Mouse (Mus musculus) left cerebral cortex, adult 2 months (tissue): ENCODE measurements around the gene Spata1. TPM values are rescaled to one million over a fixed set of nuclear protein-coding genes. Genes with fewer than 3 reads are reported as not detected.
A peak's percentile ranks its signal among the peaks of the same experiment; 100 is the strongest.

Experiments used
- DNase-seq, 2 experiments: peaks; one replicate each; pipeline ENCODE4 v3.0.0; 2021 to 2022; ENCODE audit warnings: low spot score in 2 of 2, mixed read lengths in 1 of 2; ENCODE audit errors: extremely low spot score in 1 of 2
- H3K27ac ChIP-seq: fragments of 200-600 bp; 2 replicates; pipeline ENCODE4 v1.8.1; 2022
- H3K4me3 ChIP-seq: fragments of 200-600 bp; 2 replicates; pipeline ENCODE4 v1.8.1; 2022
- CTCF ChIP-seq: fragments of 200-600 bp; IDR thresholded peaks from 2 replicates; pipeline ENCODE4 v1.8.1; 2022; ENCODE audit warnings: antibody characterized with exemption, mild to moderate bottlenecking, moderate library complexity
- intact Hi-C: fragments of 180-260 bp; cut with DNase I; formaldehyde crosslinking; loops from one replicate; pipeline ENCODE4 v1.15.1; 2025
- long read RNA-seq, 2 experiments: library from polyadenylated mRNA; stranded (forward); transcript quantifications; one replicate each; pipeline ENCODE4 v2.0.0; 2021; ENCODE audit warnings: borderline mapping rate in 2 of 2
- total RNA-seq, 2 experiments: library from RNA; stranded (reverse); gene quantifications; 2 replicates each; pipeline ENCODE4 v1.2.3; 2021

Spata1 gene
- total RNA-seq: 1 to 10 TPM; 3.2 to 3.7 TPM
- long read RNA-seq, experiment 1: 0 reads
- long read RNA-seq, experiment 2: 0 reads

- peak within 1 kb of the TSS; percentile 73 for H3K27ac ChIP-seq
- TF ChIP-seq CTCF: no peak
- peak; percentile 59 to 76 for DNase-seq
- intact Hi-C loops: loop anchor here (10.0 kb wide), 1 partner anchor 315 kb away; no protein-coding TSS in a partner anchor
- H3K4me3 ChIP-seq: peak within 1 kb of the TSS; percentile 54
Measured at GRCm38 (mm10) chr3:146499431-146500002, at the start of gene Spata1, which contains the start of gene Gng5. TSS of gene Spata1 (minus strand) at chr3:146499753. TSS of gene Gng5 (plus strand) at chr3:146499807.

DNA sequence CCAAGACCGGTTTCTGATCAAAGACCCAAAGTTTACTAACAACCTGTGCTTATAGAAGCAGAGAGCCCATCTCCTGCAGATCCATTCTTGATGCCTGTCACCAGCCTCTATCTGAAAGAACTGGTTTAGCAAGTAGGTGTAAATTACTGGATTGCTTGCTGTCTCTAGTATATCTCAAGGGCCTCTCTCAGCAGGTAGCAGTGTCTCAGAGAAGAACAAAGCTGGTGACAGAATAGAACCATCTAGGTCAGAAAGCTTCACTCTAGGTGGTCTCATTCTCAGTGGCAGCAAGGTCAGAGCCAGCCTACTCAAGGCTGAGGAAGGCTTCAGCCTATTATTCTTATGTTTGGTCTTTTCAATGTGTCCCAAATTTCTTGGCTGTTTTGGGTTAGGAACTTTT is 44.1 kb upstream of the Spata1 start:
- no peak for TF ChIP-seq CTCF
- DNase-seq: no peak
- intact Hi-C loops: no loop called here
- H3K27ac ChIP-seq: no peak overlapping the region
- H3K4me3 ChIP-seq: no peak overlapping the region

DNA sequence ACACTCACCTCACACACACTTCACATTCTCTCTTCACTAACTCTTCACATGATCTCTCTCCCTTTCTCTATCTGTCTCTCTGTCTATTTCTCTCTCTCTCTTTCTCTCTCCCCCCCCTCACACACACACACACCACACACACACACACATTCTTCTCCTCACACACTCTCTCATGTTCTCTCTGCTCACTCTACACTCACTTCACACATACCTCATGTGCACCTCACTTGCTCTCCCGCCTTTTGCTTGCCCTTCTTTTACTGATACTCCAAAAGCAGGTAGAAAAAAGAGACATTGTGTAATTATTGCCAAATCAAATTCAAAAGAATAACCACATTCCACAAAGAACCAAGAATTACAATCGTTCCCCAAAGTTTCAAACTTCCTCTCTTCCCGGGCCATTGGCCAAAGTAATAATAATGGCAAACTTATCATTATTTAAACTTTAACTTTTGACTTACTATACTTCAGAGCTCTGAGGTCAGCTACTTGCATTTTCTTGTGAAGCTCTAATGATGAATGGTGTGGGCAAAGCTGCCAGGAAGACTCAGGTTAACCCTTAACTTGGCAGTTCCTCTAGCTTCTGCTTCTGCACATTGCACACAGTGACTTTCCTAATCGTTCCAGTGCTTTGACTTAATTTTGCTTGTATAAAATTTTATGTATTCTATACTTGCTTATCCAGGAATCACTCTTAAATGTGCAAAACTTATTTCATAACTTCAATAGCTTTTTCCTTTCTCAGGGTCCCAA is 41.1 kb upstream of the Spata1 start:
- no peak overlapping the region for H3K27ac ChIP-seq
- no peak for DNase-seq
- intact Hi-C loops: no loop called here
- TF ChIP-seq CTCF: no peak
- no peak overlapping the region for H3K4me3 ChIP-seq

DNA sequence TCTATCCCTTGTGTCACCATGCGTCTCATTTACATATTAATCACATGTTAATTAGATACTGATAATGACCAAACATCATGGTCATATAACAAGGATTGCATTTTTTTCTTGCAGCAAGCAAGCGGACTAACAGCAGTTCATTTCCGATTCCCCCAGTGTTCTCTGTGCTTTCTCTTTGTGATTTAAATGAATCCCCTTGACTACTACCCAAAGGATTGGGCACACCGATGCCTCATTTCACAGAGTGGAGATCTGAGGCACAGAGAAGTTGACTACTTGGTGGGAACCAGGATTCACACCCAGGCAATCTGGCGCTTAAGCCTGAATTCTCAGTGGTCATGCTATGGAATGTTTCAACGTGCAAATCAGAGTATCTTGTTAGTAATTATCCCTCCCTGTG is 35.4 kb upstream of the Spata1 start:
- Histone ChIP-seq H3K27ac (no peak overlapping the region), H3K4me3 (no peak overlapping the region)
- intact Hi-C loops: no loop called here
- TF ChIP-seq CTCF: no peak
- DNase-seq: no peak

DNA sequence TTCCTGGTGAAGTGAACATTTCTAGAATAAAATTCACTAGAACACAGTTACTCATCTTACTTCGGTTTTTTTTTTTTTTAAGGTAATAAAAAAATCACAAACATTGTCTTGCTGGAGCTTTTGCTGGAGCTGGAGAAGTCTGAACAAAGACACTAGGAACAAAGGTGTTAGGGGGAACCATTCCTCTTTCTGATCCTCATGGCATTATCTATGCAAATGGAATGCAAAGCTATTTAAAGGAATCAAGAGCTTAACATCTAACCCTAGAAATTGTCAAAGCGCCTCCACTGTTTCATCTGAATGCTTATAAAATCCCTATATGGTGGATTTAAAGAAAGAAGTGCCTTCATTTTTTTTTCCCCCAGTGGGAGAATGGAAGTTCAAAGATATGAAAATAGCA is 28.8 kb upstream of the Spata1 start:
- no peak for TF ChIP-seq CTCF
- no peak overlapping the region for H3K27ac ChIP-seq
- intact Hi-C loops: no loop called here
- DNase-seq: no peak
- no peak overlapping the region for H3K4me3 ChIP-seq

- Histone ChIP-seq H3K4me3 (peak overlapping the region; percentile 98), H3K27ac (peak overlapping the region; percentile 96)
- intact Hi-C loops: loop anchor here (1.0 to 5.0 kb wide), 3 partner anchors 177 to 292 kb away; no protein-coding TSS in a partner anchor
- no peak for DNase-seq
- TF ChIP-seq CTCF: no peak
Measured at GRCm38 (mm10) chr3:146521652-146522020, 22.1 kb upstream of the Spata1 start.

DNA sequence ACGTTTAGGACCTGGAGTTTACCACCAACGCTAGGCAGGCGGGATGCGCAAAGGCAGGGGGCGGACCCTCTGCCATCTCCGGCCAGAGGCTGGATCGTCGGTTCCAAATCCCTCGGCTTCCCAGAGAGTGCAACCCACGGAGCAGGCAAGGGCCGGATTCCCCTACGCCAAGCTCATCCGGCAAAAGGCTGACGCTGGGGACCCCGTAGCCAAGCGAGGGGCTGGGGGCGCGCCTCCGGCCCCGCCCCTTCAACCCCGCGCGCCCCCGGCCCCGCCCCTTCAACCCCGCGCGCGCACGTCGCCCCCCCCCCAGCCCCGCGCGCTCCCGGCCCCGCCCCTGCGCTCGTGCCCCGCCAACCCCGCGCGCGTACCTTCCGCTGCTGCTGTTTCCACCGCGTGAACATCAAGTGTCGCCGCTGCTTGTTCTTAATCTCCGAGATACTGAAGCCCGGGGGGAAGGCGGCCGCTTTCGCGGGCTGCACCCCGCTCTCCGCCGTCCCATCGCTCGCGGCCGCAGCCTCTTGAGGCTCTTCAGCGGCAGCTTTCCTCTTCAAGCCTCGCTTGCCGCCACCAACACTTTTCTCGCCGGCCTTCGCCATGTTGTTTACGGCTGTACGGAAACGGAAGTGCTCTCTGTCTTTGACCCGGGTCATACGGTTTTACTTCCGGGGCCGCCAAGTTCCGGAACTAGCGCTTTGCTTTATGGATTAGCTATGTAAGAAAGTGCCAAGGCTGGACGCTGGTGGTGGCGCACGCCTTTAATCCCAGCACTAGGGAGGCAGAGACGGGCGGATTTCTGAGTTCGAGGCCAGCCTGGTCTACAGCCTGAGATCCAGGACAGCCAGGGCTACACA is 21.5 kb upstream of the Spata1 start, which contains the start of gene Rpf1:
TSS of gene Rpf1 (minus strand) at position 632 of the 854 bp plus-strand sequence.
- H3K27ac ChIP-seq: peak within 1 kb of the TSS; percentile 96

DNA sequence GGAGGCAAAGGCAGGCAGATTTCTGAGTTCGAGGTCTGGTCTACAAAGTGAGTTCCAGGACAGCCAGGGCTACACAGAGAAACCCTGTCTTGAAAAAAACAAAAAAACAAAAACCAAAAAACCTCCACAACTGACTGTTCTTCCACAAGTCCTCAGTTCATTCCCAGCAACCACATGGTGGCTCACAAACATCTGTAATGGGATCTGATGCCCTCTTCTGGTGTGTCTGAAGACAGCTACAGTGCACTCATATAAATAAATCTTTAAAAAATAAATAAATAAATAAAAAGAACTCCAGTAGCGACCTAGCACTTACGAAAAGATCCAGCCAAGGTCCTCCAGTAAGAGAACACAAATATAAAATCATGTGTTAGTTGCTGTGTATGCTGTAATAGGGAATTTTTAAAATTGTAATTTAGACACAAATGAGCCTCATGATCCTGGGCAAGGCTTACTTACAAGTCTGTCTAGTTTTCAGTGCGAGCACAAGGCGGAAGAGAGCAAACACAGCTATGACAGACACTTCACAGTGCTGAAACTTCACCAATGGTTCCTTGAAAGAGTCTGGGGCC is 20.8 kb upstream of the Spata1 start:
- DNase-seq: no peak
- H3K4me3 ChIP-seq: peak overlapping the region; percentile 98
- intact Hi-C loops: loop anchor here (1.0 to 5.0 kb wide), 3 partner anchors 176 to 250 kb away; no protein-coding TSS in a partner anchor
- H3K27ac ChIP-seq: peak overlapping the region; percentile 96
- peak; percentile 53 for TF ChIP-seq CTCF

More for the DNA sequence above, 21.5 kb upstream of the Spata1 start, which contains the start of gene Rpf1:
- intact Hi-C loops: loop anchor here (1.0 to 5.0 kb wide), 4 partner anchors 176 to 292 kb away; no protein-coding TSS in a partner anchor
- no peak for TF ChIP-seq CTCF
- H3K4me3 ChIP-seq: peak within 1 kb of the TSS; percentile 98
- DNase-seq: peak; percentile 87 to 89

DNA sequence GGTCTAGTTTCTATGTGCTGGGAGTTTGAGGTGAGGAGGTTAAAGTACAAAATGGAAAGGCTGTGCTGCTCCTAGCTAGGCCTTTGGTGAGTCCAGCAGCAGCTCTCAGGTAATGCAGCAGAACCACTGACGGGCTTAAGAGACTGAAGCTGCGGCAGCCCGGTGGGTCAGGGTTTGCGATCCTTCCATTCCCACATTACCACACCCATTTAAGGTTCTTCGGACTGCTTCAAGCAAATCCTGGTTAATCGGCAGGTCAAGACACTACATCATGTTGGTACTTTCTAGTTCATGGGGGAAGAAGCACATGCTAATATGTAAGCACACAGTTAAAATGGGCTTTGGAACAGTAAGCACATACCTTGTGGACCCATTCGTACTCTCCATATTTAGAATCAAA is 7.2 kb upstream of the Spata1 start:
- intact Hi-C loops: loop anchor here (5.0 to 10.0 kb wide), 2 partner anchors 322 to 436 kb away; no protein-coding TSS in a partner anchor
- no peak for TF ChIP-seq CTCF
- Histone ChIP-seq H3K4me3 (no peak overlapping the region), H3K27ac (no peak overlapping the region)
- no peak for DNase-seq

- no peak for DNase-seq
- no peak overlapping the region for H3K27ac ChIP-seq
- TF ChIP-seq CTCF: no peak
- no peak overlapping the region for H3K4me3 ChIP-seq
- intact Hi-C loops: loop anchor here (10.0 kb wide), 1 partner anchor 317 kb away; no protein-coding TSS in a partner anchor
Measured at GRCm38 (mm10) chr3:146501601-146502123, 2.1 kb upstream of the Spata1 start.

- intact Hi-C loops: loop anchor here (10.0 kb wide), 1 partner anchor 316 kb away; no protein-coding TSS in a partner anchor
- Histone ChIP-seq H3K27ac (peak overlapping the region; percentile 65), H3K4me3 (peak overlapping the region; percentile 54)
- no peak for TF ChIP-seq CTCF
- no peak for DNase-seq
Measured at GRCm38 (mm10) chr3:146500810-146501201, 1.3 kb upstream of the Spata1 start.
